Mouse (Mus musculus) MEL (cell line): ENCODE data around the gene Cdiptos. TPM values are rescaled to one million over a fixed set of nuclear protein-coding genes. Genes with fewer than 3 reads are reported as not detected.
A peak's percentile ranks its signal among the peaks of the same experiment; 100 is the strongest.

Experiments used
- DNase-seq: peaks from one replicate; pipeline ENCODE4 v3.0.0; 2011; ENCODE audit warnings: low read depth, low spot score
- H3K27ac ChIP-seq: 2 replicates; pipeline ENCODE4 v1.5.1; 2012; ENCODE audit warnings: low read depth, mild to moderate bottlenecking, control low read depth, low read length, moderate library complexity; ENCODE audit not compliant: control insufficient read depth
- H3K27me3 ChIP-seq, 2 experiments: fragments of 150-350 bp in 1 of 2; sonication (generic) in 1 of 2; 2 replicates each; pipeline ENCODE4 v1.6.1; 2012; ENCODE audit warnings: low read length in 2 of 2, mild to moderate bottlenecking in 2 of 2, improper control_type of control experiment in 1 of 2, moderate library complexity in 1 of 2; ENCODE audit not compliant: insufficient read depth in 2 of 2, control insufficient read depth in 1 of 2
- H3K36me3 ChIP-seq, 2 experiments: 2 replicates each; pipeline ENCODE4 v1.6.1; 2012 to 2014; ENCODE audit warnings: low read length in 2 of 2, improper control_type of control experiment in 1 of 2, inconsistent platforms in 1 of 2, mild to moderate bottlenecking in 1 of 2; ENCODE audit not compliant: insufficient read depth in 2 of 2, control insufficient read depth in 1 of 2
- H3K4me1 ChIP-seq, 2 experiments: fragments of 150-350 bp in 1 of 2; sonication (generic) in 1 of 2; 2 replicates each; pipeline ENCODE4 v1.6.1; 2012; ENCODE audit warnings: low read length in 2 of 2, improper control_type of control experiment in 1 of 2, mild to moderate bottlenecking in 1 of 2; ENCODE audit not compliant: insufficient read depth in 2 of 2, control insufficient read depth in 1 of 2
- H3K4me3 ChIP-seq, 2 experiments: fragments of 150-350 bp in 1 of 2; sonication (generic) in 1 of 2; 2 replicates each; pipeline ENCODE4 v1.5.1; 2012; ENCODE audit warnings: low read depth in 2 of 2, low read length in 2 of 2, mild to moderate bottlenecking in 2 of 2, moderate library complexity in 2 of 2, control low read depth in 1 of 2, improper control_type of control experiment in 1 of 2; ENCODE audit not compliant: control insufficient read depth in 1 of 2, insufficient read depth in 1 of 2
- H3K79me2 ChIP-seq: 2 replicates; pipeline ENCODE4 v1.6.1; 2012; ENCODE audit warnings: mild to moderate bottlenecking, low read length, moderate library complexity; ENCODE audit not compliant: control insufficient read depth, poor library complexity, insufficient read depth
- H3K9ac ChIP-seq: 2 replicates; pipeline ENCODE4 v1.6.1; 2012; ENCODE audit warnings: low read depth, mild to moderate bottlenecking, control low read depth, low read length, moderate library complexity; ENCODE audit not compliant: control insufficient read depth, poor library complexity, severe bottlenecking
- H3K9me3 ChIP-seq: fragments of 150-350 bp; sonication (generic); replicated peaks from 2 replicates; pipeline ENCODE4 v1.6.1; 2012; ENCODE audit warnings: mild to moderate bottlenecking, low read length, improper control_type of control experiment, moderate library complexity; ENCODE audit not compliant: insufficient read depth
- CHD1 ChIP-seq: IDR thresholded peaks from 2 replicates; pipeline ENCODE4 v1.6.1; 2012; ENCODE audit warnings: low read depth, mild to moderate bottlenecking, inconsistent platforms, low read length, improper control_type of control experiment
- EP300 ChIP-seq, 2 experiments: IDR thresholded peaks; 2 replicates each; pipeline ENCODE4 v1.6.1; 2011; ENCODE audit warnings: improper control_type of control experiment in 2 of 2, low read length in 2 of 2, low read depth in 1 of 2, mild to moderate bottlenecking in 1 of 2
- ETS1 ChIP-seq: IDR thresholded peaks from 2 replicates; pipeline ENCODE4 v1.6.1; 2012; ENCODE audit warnings: low read depth, mild to moderate bottlenecking, inconsistent platforms, low read length, improper control_type of control experiment, moderate library complexity
- GABPA ChIP-seq: IDR thresholded peaks from 2 replicates; pipeline ENCODE4 v1.6.1; 2012; ENCODE audit warnings: low read depth, mild to moderate bottlenecking, inconsistent platforms, low read length, improper control_type of control experiment, moderate library complexity
- GATA1 ChIP-seq: IDR thresholded peaks from 2 replicates; pipeline ENCODE4 v1.6.1; 2011; ENCODE audit warnings: low read depth, low read length, improper control_type of control experiment
- HCFC1 ChIP-seq: IDR thresholded peaks from 2 replicates; pipeline ENCODE4 v1.6.1; 2012; ENCODE audit warnings: low read depth, mild to moderate bottlenecking, inconsistent platforms, low read length, improper control_type of control experiment, moderate library complexity
- MAX ChIP-seq: IDR thresholded peaks from 2 replicates; pipeline ENCODE4 v1.6.1; 2011; ENCODE audit warnings: low read length, improper control_type of control experiment
- MAZ ChIP-seq: IDR thresholded peaks from 2 replicates; pipeline ENCODE4 v1.6.1; 2012; ENCODE audit warnings: low read depth, mild to moderate bottlenecking, inconsistent platforms, low read length, improper control_type of control experiment
- MEF2A ChIP-seq: IDR thresholded peaks from 2 replicates; pipeline ENCODE4 v1.6.1; 2014; ENCODE audit warnings: low read depth, mild to moderate bottlenecking, inconsistent platforms, low read length, improper control_type of control experiment; ENCODE audit not compliant: poor library complexity, insufficient replicate concordance, severe bottlenecking; ENCODE audit errors: extremely low read depth
- MXI1 ChIP-seq: IDR thresholded peaks from 2 replicates; pipeline ENCODE4 v1.6.1; 2011; ENCODE audit warnings: mild to moderate bottlenecking, low read depth, low read length, improper control_type of control experiment
- MYB ChIP-seq: IDR thresholded peaks from 2 replicates; pipeline ENCODE4 v1.6.1; 2011; ENCODE audit warnings: mild to moderate bottlenecking, low read depth, low read length, improper control_type of control experiment
- MYC ChIP-seq: IDR thresholded peaks from 2 replicates; pipeline ENCODE4 v1.6.1; 2011; ENCODE audit warnings: low read depth, mild to moderate bottlenecking, low read length, improper control_type of control experiment, moderate library complexity
- POLR2A ChIP-seq, 2 experiments: IDR thresholded peaks; 2 replicates each; pipeline ENCODE4 v1.6.1; 2011 to 2012; ENCODE audit warnings: low read length in 2 of 2, mild to moderate bottlenecking in 2 of 2, control low read depth in 1 of 2, improper control_type of control experiment in 1 of 2, low read depth in 1 of 2, moderate library complexity in 1 of 2; ENCODE audit not compliant: control insufficient read depth in 1 of 2, insufficient read depth in 1 of 2, poor library complexity in 1 of 2
- POLR2AphosphoS2 ChIP-seq: IDR thresholded peaks from 2 replicates; pipeline ENCODE4 v1.6.1; 2011; ENCODE audit warnings: low read length, improper control_type of control experiment
- POLR2AphosphoS5 ChIP-seq: IDR thresholded peaks from 2 replicates; pipeline ENCODE4 v1.6.1; 2012; ENCODE audit warnings: low read depth, borderline replicate concordance, mild to moderate bottlenecking, inconsistent platforms, low read length, moderate library complexity, mixed read lengths
- RAD21 ChIP-seq: IDR thresholded peaks from 2 replicates; pipeline ENCODE4 v1.6.1; 2011; ENCODE audit warnings: mild to moderate bottlenecking, low read depth, low read length, improper control_type of control experiment
- RCOR1 ChIP-seq: IDR thresholded peaks from 2 replicates; pipeline ENCODE4 v1.6.1; 2012; ENCODE audit warnings: low read depth, mild to moderate bottlenecking, inconsistent platforms, low read length, improper control_type of control experiment
- SIN3A ChIP-seq: IDR thresholded peaks from 2 replicates; pipeline ENCODE4 v1.6.1; 2012; ENCODE audit warnings: low read length, improper control_type of control experiment, inconsistent platforms
- SMC3 ChIP-seq: IDR thresholded peaks from 2 replicates; pipeline ENCODE4 v1.6.1; 2011; ENCODE audit warnings: low read depth, low read length, improper control_type of control experiment
- TCF12 ChIP-seq: IDR thresholded peaks from 2 replicates; pipeline ENCODE4 v1.6.1; 2014; ENCODE audit warnings: low read depth, mild to moderate bottlenecking, inconsistent platforms, low read length, improper control_type of control experiment, moderate library complexity
- ZC3H11A ChIP-seq: IDR thresholded peaks from 2 replicates; pipeline ENCODE4 v1.6.1; 2012; ENCODE audit warnings: low read depth, mild to moderate bottlenecking, inconsistent platforms, low read length, improper control_type of control experiment
- ZKSCAN1 ChIP-seq: IDR thresholded peaks from 2 replicates; pipeline ENCODE4 v1.6.1; 2012; ENCODE audit warnings: low read depth, mild to moderate bottlenecking, inconsistent platforms, low read length, improper control_type of control experiment, moderate library complexity
- ZMIZ1 ChIP-seq: IDR thresholded peaks from 2 replicates; pipeline ENCODE4 v1.6.1; 2012; ENCODE audit warnings: low read depth, mild to moderate bottlenecking, inconsistent platforms, low read length, improper control_type of control experiment, moderate library complexity
- ZNF384 ChIP-seq: IDR thresholded peaks from 2 replicates; pipeline ENCODE4 v1.6.1; 2012; ENCODE audit warnings: low read depth, mild to moderate bottlenecking, inconsistent platforms, low read length, improper control_type of control experiment
- polyA plus RNA-seq, 2 experiments: library from polyadenylated mRNA; stranded (reverse) in 1 of 2; unstranded in 1 of 2; fragments of >175 nt in 1 of 2; fragments of >200 nt in 1 of 2; gene quantifications; 2 replicates each; pipeline versions ENCODE4 v1.2.1 to v1.2.4; 2012; ENCODE audit warnings: low replicate concordance in 2 of 2, low read depth in 1 of 2; ENCODE audit not compliant: insufficient read length in 2 of 2, insufficient read depth in 1 of 2, missing spikeins in 1 of 2
- total RNA-seq: library from RNA; depleted of rRNA; stranded (reverse); fragments of 300-350 nt; gene quantifications from 2 replicates; pipeline ENCODE4 v1.2.3, GENCODE M21; 2012

Gene Cdiptos
- total and polyA plus RNA-seq, 3 experiments, result 0.35 to 1.8 TPM; not detected in 1

DNA sequence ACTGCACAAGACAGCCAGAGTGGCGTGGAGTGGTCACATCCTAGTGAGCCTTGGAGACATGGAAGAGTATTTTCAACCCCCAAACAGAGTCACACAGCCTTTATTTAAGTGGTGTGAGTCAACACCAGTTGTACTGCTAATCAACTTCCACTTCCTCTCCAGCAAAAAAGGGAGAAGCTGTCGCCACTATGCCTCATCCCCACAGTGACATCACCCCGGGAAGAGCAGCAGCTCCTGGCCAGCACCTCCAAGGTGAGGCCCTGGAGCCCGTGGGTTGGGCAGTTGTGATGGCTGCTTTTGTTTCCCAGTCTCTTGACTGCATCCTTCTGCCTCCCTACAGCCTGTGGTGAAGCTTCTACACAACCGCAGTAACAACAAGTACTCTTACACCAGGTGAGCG lies 34.7 kb downstream of the Cdiptos start:
- peak; percentile 37 for DNase-seq
- no peak overlapping the region for H3K4me3 ChIP-seq
- H3K36me3 ChIP-seq, result peaks cover 0 to 14% of the 10 kb centered on the region in 2 experiments; a peak in 2 of 4 replicates
- no peaks in the 10 kb centered on the region for H3K27me3 ChIP-seq
- H3K79me2 ChIP-seq, result no peaks in the 10 kb centered on the region
- H3K4me1 ChIP-seq, result no peaks in the 10 kb centered on the region
- no peaks in the 10 kb centered on the region for H3K9me3 ChIP-seq
- TF ChIP-seq GATA1 (no peak), SIN3A (no peak), TCF12 (no peak), ETS1 (0 out of 2 replicates have a peak, but pooled peaks have one; percentile 15)
- H3K9ac ChIP-seq, result no peak overlapping the region
- no peak overlapping the region for H3K27ac ChIP-seq

DNA sequence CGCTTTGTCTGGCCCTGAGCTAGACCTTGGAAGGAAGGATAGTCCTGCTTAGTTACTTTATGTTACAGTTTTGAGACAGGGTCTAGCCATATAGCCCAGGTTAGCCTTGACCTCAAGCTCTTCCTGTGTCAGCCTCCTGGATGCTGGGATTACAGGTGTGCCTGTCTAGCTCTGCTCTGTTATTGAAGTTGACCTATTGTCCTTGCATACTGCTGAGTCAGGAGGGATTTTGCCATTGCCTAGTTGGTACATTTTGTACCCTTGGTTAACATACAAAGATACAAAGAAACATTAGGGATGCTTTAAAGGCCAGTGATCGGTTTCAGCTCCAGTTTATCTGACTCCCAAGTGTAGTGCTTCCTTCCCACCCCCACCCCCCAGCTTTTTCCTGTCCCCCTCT lies 43.2 kb downstream of the Cdiptos start:
- TF ChIP-seq ETS1 (no peak), ZNF384 (no peak), SMC3 (no peak), GABPA (no peak), POLR2AphosphoS2 (no peak), EP300 (IDR thresholded peaks at IDR 0.05; ENCODE audit: low read depth in 1 of 2, low read length in 2 of 2) (no peak), CHD1 (no peak), POLR2A (IDR thresholded peaks at IDR 0.05; ENCODE audit: control insufficient read depth in 1 of 2, insufficient read depth in 1 of 2, low read depth in 1 of 2, low read length in 2 of 2, poor library complexity in 1 of 2) (no peak), RAD21 (no peak), ZKSCAN1 (no peak), MYB (no peak), ZMIZ1 (no peak), RCOR1 (no peak), HCFC1 (no peak)
- no peak overlapping the region for H3K4me3 ChIP-seq
- no peaks in the 10 kb centered on the region for H3K9me3 ChIP-seq
- no peak for DNase-seq
- no peak overlapping the region for H3K27ac ChIP-seq
- H3K79me2 ChIP-seq, result peaks cover 14% of the 10 kb centered on the region
- peaks cover 5 to 18% of the 10 kb centered on the region in 2 experiments for H3K36me3 ChIP-seq
- no peaks in the 10 kb centered on the region for H3K27me3 ChIP-seq
- H3K4me1 ChIP-seq, result peaks cover 5 to 9% of the 10 kb centered on the region in 2 experiments
- H3K9ac ChIP-seq, result no peak overlapping the region

DNA sequence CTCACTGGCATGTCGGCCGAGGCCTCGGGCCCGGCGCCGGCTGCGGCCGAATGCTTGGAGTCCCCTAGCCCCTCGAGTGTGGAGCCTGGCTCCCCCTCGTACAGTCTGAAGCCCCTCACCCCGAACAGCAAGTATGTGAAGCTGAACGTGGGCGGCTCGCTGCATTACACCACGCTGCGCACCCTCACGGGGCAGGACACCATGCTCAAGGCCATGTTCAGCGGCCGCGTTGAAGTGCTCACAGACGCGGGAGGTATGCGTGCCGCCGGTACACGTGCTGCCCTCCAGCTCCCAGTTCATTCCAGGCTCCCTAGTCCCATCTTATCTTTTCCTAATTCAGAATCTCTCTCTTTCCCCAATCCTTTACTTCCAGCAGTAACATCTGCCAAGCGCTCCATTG lies 46.9 kb downstream of the Cdiptos start:
- peaks cover 14% of the 10 kb centered on the region for H3K79me2 ChIP-seq
- H3K4me3 ChIP-seq, result peak overlapping the region; percentile 85 to 99
- H3K36me3 ChIP-seq, result peaks cover 0 to 20% of the 10 kb centered on the region in 2 experiments; a peak in 2 of 4 replicates
- peaks cover 17 to 27% of the 10 kb centered on the region in 2 experiments for H3K4me1 ChIP-seq
- DNase-seq, result peak; percentile 66
- peak overlapping the region; percentile 79 for H3K27ac ChIP-seq
- peak overlapping the region; percentile 99 for H3K9ac ChIP-seq
- H3K27me3 ChIP-seq, result no peaks in the 10 kb centered on the region
- no peaks in the 10 kb centered on the region for H3K9me3 ChIP-seq
- TF ChIP-seq MEF2A (no peak), ZC3H11A (no peak), CHD1 (no peak), POLR2AphosphoS5 (no peak), MXI1 (peak; percentile 89), SIN3A (peak; percentile 31; the same call in 1 of the 2 replicates), RCOR1 (no peak), MYB (no peak), MAX (peak; percentile 67), ZNF384 (no peak), SMC3 (no peak), POLR2AphosphoS2 (no peak), HCFC1 (no peak), MYC (peak; percentile 82; the same call in 1 of the 2 replicates), ETS1 (no peak), POLR2A (IDR thresholded peaks at IDR 0.05; ENCODE audit: control insufficient read depth in 1 of 2, insufficient read depth in 1 of 2, low read depth in 1 of 2, low read length in 2 of 2, poor library complexity in 1 of 2) (no peak), MAZ (0 out of 2 replicates have a peak, but pooled peaks have one; percentile 29), GATA1 (no peak), TCF12 (no peak; the same call in 1 of the 2 replicates)
